Mouse (Mus musculus) mesoderm, embryonic 11.5 days (tissue): ENCODE results near the gene Cbx8.

ENCODE experiments used
- DNase-seq: peaks from one replicate; pipeline ENCODE4 v3.0.0-alpha.2; 2012; ENCODE audit warnings: low read depth, low spot score

The Cbx8 gene

DNA sequence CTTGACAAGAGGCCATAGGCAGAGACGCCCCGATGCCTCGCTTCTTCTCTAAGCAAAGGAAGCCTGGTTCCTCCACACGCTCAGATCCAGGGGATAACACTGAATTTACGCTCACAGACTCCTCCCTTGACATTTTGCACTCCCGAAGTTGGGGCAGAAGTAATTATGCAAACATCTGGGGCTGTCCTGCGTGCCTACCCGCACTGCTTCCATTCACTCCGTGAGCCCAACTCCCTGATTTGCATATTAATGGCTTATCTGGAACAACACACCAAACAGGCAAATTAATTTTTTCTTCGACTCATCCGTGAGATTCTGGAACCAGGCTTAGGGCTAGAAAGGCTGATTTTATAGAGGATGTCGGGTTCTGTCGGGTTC lies 7.4 kb upstream of the Cbx8 start:
- no peak for DNase-seq

GRCm38 (mm10) chr11:119047261-119048132 lies 6.7 kb upstream of the Cbx8 start:
- no peak for DNase-seq

GRCm38 (mm10) chr11:119046601-119047245 lies 6.0 kb upstream of the Cbx8 start:
- no peak for DNase-seq

DNA sequence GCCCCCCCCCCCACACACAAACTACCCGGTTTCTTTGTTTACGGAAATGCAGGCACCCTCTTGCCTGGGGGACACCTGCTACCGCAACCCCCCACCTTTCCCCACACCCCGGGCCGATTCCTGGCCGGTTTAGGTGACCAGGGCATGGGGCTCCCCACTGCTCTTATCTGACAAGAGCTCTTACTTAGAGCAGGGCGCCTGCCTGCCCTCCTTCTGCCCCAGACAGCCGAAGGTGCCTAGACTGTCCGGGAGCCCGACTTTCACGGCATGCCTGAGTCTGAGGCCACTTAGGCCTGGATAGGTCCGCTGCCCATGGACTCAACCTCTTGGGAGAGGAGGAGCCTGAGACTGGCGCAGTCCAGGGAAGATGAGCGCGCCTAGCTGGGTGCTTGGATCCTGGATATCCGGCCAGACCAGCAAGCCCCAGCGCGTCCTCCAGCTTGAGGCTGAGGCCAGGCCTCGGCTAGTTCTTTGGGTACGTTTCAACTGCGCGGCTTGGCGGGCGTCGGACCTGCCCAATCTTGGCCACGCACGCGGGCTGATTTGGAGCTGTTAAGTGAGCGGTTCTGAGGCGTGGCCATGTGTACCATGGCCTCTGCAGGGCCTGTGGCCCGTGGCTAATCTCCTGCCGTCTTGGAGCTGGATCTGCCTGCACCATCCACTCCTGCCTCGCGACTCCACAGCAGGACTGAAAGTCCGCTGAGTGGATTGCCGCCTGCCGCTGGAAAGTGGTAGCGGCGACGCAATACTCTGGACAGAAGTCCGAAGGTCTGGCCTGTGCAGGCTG lies 4.0 kb upstream of the Cbx8 start:
- no peak for DNase-seq

- DNase-seq: no peak
These were observed 3.2 kb upstream of the Cbx8 start for GRCm38 (mm10) chr11:119043761-119044550.

DNA sequence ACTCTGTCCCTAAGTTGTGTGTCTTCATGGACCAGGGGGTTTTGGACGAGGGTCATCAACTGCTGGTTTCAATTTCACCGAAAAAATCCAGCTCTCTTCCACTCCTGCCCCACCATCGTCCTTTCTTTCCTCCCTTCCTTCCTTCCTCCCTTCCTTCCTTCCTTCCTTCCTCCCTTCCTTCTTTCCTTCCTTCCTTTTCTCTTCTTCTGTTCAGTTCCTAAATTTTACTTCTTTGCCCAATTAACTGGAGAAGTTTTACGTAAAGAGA lies 2.4 kb upstream of the Cbx8 start:
- DNase-seq: no peak

- no peak for DNase-seq
These were observed 1.9 kb upstream of the Cbx8 start for GRCm38 (mm10) chr11:119042466-119043272.

DNA sequence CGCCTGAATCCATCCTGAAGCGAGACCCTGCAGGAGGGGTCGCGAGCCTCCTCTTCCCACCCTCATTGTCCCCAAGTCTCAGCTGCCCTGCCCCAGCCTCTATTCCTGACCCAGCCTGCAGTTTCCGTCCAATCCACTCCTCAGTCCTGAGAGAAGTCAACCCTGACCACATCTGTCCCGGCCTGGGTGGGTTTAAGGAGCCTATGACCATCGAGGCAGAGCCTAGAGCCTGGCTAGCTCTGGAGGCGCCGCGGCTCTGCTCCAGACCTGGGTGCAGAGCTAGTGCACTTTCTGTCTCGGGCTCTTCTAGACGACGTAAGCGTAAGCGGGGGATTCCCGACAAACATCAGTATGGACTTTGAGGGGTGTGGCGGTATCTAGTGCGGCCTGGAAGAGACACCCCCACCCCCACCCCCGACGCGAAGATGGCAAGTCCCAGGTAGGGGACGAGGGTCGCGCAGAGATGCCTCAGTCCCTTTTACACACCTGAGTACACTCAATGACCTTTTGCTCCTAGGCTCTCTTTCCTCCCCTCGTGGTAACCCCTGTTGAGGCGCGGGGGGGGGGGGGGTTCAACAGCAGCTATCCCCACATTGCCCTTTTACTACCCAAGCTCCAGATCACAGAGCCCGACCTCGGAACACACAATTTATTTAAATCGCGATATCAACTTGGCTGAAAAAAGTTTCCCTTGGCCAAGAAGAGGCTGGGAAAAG lies 1.1 kb upstream of the Cbx8 start:
- no peak for DNase-seq

DNA sequence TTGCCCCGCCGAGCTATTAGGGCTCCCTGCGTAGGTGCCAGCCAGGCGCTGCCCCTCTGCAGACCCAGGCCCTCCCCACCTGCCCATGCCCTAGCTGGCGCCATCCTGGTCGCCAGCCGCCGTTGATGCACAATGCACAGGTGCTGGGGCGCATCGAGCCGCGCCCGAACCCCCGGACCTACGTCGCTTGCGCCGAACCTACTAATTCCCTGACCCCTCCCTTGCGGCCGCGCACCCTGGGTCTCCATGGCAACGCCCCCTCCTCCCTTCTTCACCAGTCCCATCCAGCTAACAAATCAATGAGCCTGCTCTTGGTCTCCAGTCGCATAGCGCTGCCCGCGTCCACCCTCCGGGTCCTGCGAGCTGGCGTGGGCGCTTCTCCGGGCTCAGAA lies 552 bp upstream of the Cbx8 start:
- peak; percentile 76 for DNase-seq

DNA sequence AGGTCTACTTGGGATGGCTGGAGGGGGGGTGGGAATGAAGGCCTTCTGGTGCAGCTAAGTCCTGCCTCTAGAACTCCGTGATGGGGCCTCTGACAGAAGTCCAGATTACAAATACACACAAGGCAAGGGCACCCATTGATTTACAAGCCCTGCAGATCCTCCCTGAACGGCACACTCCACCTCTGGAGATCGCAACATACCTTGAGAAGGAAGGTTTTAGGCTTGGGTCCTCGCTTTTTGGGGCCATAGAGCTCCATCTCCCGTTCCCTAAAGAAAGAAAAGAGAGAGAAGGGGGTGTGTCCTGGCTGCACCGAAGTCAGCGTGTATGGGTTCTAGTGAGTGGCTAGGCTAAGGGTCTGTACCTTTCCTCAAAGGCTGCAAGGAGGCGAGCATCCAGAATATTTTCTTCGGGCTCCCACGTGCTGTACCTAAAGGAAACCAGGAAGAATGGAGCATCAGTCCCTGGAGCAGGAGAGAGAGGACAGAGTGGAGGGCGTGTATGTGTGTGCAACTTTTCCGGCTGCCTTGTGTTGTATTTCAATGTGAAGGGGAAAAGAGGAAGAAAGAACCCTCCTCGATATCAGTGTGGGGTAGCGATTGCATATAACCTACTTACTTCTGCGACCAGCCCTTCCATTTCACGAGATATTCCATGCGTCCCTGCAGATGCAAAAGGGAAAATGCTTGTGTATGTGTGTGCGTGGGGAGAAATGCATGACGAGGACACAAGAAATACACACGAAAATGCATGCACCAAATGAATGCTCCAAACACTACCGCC lies 847 bp downstream of the Cbx8 start:
- no peak for DNase-seq

DNA sequence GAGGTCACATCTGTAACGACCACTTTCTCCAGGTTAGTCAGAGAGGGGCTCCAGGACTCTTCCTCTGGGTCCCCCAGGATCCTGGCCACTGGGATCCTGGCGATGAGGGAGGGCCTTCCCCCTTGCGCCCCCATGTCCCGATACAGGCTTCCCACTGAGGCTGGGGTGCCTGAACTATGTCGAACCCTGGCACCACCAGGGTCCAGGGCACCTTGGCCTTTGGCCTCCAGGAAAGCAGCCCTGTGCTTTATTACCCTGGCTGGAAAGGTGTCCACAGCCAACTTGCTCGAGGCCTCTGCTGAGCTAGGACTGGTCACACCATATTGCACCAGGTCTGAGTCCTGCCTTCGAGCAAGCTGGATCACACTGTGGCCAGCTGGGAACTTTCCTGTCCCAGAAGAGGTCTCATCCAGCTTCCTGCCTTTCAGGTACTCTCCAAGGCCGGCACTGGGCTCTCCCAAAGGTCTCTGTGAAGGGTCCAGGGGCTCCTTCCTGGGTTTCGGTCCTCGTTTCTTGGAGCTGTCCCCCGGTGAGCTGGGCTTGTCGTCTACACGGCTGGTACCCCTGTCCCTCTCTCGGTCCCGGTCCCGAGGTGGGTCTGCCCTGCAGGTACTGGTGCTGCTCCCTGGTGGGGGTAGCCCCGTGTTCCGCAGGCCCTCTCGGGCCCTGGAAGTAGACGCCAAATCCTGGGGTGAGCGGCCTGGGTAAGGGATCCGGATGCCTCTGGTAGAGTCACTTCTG lies 1.9 kb downstream of the Cbx8 start:
- no peak for DNase-seq

DNA sequence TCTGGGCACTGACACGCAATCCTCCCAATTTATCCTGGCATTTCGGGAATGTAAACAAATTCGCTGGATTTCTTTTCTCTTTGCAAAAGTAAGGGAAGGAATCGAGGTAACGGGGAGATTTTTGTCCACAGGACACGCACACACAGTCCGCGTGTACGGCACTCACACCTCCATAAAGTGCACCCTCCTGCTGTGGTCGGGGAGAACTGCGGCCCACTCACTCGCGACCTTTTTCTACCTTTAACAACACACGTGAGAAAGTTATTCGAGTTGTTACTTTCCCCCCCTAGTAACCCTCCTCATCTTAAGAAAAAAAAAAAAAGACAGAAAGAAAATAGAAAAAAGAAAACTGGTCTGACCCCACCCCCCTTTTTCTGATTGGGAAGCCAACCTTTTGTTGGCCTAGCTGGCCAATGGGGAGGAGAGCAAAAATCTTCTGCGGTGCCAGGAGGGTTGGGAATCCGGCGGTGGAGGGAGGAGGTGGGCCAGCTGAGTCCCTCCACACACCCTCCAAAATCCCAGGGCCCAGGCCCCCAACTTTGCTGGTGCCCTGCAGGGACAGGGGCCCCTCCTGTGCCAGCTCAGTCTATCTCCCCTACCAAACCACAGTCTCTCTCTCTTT lies 2.9 kb downstream of the Cbx8 start:
- no peak for DNase-seq

DNA sequence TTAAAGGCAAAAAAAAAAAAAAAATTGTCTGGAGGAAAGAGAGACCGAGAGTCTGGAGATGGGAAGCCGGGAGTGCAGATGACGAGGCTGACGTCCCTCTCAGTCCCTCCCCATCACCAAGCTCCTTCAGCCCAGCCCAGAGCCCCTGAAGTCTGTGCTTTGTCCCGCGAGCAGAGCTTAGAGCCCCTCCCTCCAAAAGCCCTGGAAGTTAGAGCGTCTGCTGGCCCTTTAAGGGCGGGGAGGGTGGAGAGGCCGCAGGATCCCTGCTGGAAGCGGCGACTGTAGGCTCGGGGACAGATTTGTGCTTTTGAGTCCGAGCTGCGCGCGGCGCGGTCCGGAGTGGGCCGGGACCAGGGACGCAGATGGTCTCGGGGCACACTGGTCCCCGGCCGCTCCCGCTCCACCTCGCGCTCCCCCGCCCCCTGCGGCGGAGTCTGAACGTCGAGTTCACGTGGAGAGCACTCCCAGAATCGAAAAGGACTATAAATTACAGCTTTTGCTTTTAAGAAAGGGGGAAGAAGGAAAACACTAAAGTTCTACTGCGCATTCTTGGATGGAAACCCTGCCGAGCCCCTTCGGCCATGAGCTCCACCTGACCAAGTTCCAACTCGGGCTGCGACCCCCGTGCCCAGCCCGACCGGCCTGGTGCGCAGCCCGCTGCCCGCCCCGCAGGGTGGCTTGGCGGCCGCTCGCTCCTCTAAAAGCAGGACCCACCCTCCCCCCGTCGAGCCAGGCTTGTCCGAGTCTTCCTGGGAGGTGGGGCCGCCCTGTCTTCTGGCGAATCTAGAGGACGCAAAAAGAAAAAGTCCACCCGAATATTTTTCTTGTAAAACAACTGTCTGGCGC lies 3.6 kb downstream of the Cbx8 start:
- DNase-seq: no peak

DNA sequence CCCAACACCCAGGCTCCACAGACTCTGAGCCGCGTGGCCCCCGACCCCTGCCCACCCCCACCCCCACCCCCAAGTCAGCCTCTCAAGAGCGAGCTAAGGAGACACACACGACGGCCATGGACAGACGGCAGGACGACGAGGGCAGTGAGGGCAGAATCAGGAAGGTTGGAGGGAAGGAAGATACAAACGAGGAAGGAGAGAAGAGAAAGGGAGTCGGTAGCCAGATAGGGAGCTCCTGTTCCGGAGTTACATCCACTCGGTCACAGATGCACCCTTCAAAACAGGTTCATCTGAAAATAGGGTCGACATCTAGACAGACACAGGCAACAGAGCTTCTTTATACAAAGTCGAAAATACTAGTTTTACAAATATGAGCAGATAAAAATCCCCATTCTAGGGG lies 4.3 kb downstream of the Cbx8 start:
- no peak for DNase-seq

- no peak for DNase-seq
These were observed 5.0 kb downstream of the Cbx8 start for GRCm38 (mm10) chr11:119035686-119036165.

- no peak for DNase-seq
These were observed 5.6 kb downstream of the Cbx8 start for GRCm38 (mm10) chr11:119035094-119035685.

- no peak for DNase-seq
These were observed 6.1 kb downstream of the Cbx8 start for GRCm38 (mm10) chr11:119034635-119035034.
